16 mouse cellular contexts compared by ENCODE assay signal in genomic region chr10:95748360-95748759, GRCm38 (mm10).
"Had no signal": no experiment of that assay in that cellular context is flagged by ENCODE, and none has a peak within 500 bp of the region (broad histone marks: within the 10 kb centered on the region; RNA-seq: fewer than 3 reads in every experiment).

No protein-coding gene starts in this region.

- H3K4me1 ChIP-seq: neural tube, embryonic 13.5 days; neural tube, embryonic 15.5 days; stomach, embryonic 15.5 days had no signal

- H3K9ac ChIP-seq: neural tube, embryonic 13.5 days; neural tube, embryonic 15.5 days; stomach, embryonic 15.5 days had no signal

- H3K27ac ChIP-seq: neural tube, embryonic 13.5 days; neural tube, embryonic 15.5 days; stomach, embryonic 15.5 days; stomach, postnatal 0 days had no signal

- DNase-seq: retina, postnatal 1 day; right cerebral cortex, adult 18-20 months; right cerebral cortex, postnatal 14 days; right cerebral cortex, postnatal 25 days; right cerebral cortex, postnatal 4 days; spleen, adult 18-20 months; thymus, adult 18-20 months; thymus, adult 2 months; thymus, postnatal 14 days; thymus, postnatal 25 days; thymus, postnatal 36 days; thymus, postnatal 4 days had no signal

- H3K36me3 ChIP-seq: neural tube, embryonic 13.5 days; neural tube, embryonic 15.5 days; stomach, embryonic 15.5 days had no signal

- H3K27me3 ChIP-seq: neural tube, embryonic 13.5 days; neural tube, embryonic 15.5 days; stomach, embryonic 15.5 days had no signal

- H3K9me3 ChIP-seq: neural tube, embryonic 13.5 days; neural tube, embryonic 15.5 days; stomach, embryonic 15.5 days had no signal

- H3K4me2 ChIP-seq: neural tube, embryonic 13.5 days; neural tube, embryonic 15.5 days; stomach, embryonic 15.5 days had no signal

- H3K4me3 ChIP-seq: neural tube, embryonic 13.5 days; neural tube, embryonic 15.5 days; stomach, embryonic 15.5 days had no signal
